Mouse (Mus musculus) midbrain, embryonic 11.5 days (tissue): ENCODE data around the gene Gm20870. TPM values are rescaled to one million over a fixed set of nuclear protein-coding genes. Genes with fewer than 3 reads are reported as not detected.
"Not testable (repeated sequence)": the region's sequence is repeated elsewhere in the genome, so short reads cannot be mapped to it uniquely, and the experiment has no call there.

ENCODE experiments used
- ATAC-seq: fragments of 200-750 bp; cut with Nextera tagmentation; 2 replicates; pipeline ENCODE4 v1.8.0; 2017; ENCODE audit warnings: moderate TSS enrichment, moderate library complexity; ENCODE audit not compliant: low FRiP score
- DNase-seq: peaks from one replicate; pipeline ENCODE4 v3.0.0; 2015; ENCODE audit warnings: low spot score; ENCODE audit errors: missing footprints
- H3K27ac ChIP-seq: fragments of 300-500 bp; sonication (generic); 2 replicates; pipeline ENCODE4 v1.5.1; 2014; ENCODE audit warnings: low read depth, low read length
- H3K27me3 ChIP-seq: fragments of 300-500 bp; sonication (generic); 2 replicates; pipeline ENCODE4 v1.6.1; 2014; ENCODE audit warnings: mild to moderate bottlenecking, low read length, moderate library complexity, mixed read lengths; ENCODE audit not compliant: control insufficient read depth, insufficient read depth
- H3K36me3 ChIP-seq: fragments of 300-500 bp; sonication (generic); 2 replicates; pipeline ENCODE4 v1.6.1; 2014; ENCODE audit warnings: mild to moderate bottlenecking, low read length, moderate library complexity, mixed read lengths; ENCODE audit not compliant: control insufficient read depth, insufficient read depth
- H3K4me1 ChIP-seq: fragments of 300-500 bp; sonication (generic); 2 replicates; pipeline ENCODE4 v1.6.1; 2014; ENCODE audit warnings: low read length; ENCODE audit not compliant: control insufficient read depth, insufficient read depth
- H3K4me2 ChIP-seq: fragments of 300-500 bp; sonication (generic); 2 replicates; pipeline ENCODE4 v1.6.1; 2014; ENCODE audit warnings: mild to moderate bottlenecking, moderate library complexity
- H3K4me3 ChIP-seq: fragments of 300-500 bp; sonication (generic); 2 replicates; pipeline ENCODE4 v1.5.1; 2014; ENCODE audit warnings: low read depth, low read length
- H3K9ac ChIP-seq: fragments of 300-500 bp; sonication (generic); 2 replicates; pipeline ENCODE4 v1.6.1; 2014; ENCODE audit warnings: low read length
- H3K9me3 ChIP-seq: fragments of 300-500 bp; sonication (generic); 2 replicates; pipeline ENCODE4 v1.6.1; 2016; ENCODE audit warnings: low read length; ENCODE audit not compliant: control insufficient read depth
- WGBS: fragments of 180-500 bp; shearing (Covaris S2); extraction: QIAGEN DNeasy Blood & Tissue Kit; methylation state at CpG from one replicate; pipeline ENCODE4 v1.1.7; 2014; 5-methylcytosine and 5-hydroxymethylcytosine counted together
- polyA plus RNA-seq: library from polyadenylated mRNA; unstranded; fragments of >200 nt; fragmentation: Nextera tagmentation; extraction: Ambion mirVana; gene quantifications from 2 replicates; pipeline ENCODE4 v1.2.1, GENCODE M21; 2014

Gene Gm20870
- not detected in 2 replicates for polyA plus RNA-seq

GRCm38 (mm10) chrY:71691743-71692142 is at the start of gene Gm20870:
TSS of gene Gm20870 (plus strand) at chrY:71692043.
- H3K27ac ChIP-seq, H3K4me3 ChIP-seq, H3K36me3 ChIP-seq, H3K9ac ChIP-seq, H3K4me2 ChIP-seq, DNase-seq, H3K27me3 ChIP-seq, H3K4me1 ChIP-seq, H3K9me3 ChIP-seq, ATAC-seq: not testable (repeated sequence)
- no CpG with 5 or more reads among the region's 6 CpGs for WGBS

Other genes starting within 250 kb of the Gm20870 start
- not detected in 2 replicates for gene Gm20869, start 222.6 kb upstream of the Gm20870 start, polyA plus RNA-seq